Mouse (Mus musculus): ENCODE measurements around the gene Simc1.

- TF ChIP-seq CTCF (IDR thresholded peaks at IDR 0.05; ENCODE audit: low read depth, low read length): no peak
- no peak for TF ChIP-seq POLR2A (IDR thresholded peaks at IDR 0.05; ENCODE audit: extremely low read depth, insufficient read depth, low read length)
These were observed 95.1 kb downstream of the Simc1 start for GRCm38 (mm10) chr13:54598622-54599143.
